ENCODE assay signal across 27 mouse cellular contexts in the genomic region with DNA sequence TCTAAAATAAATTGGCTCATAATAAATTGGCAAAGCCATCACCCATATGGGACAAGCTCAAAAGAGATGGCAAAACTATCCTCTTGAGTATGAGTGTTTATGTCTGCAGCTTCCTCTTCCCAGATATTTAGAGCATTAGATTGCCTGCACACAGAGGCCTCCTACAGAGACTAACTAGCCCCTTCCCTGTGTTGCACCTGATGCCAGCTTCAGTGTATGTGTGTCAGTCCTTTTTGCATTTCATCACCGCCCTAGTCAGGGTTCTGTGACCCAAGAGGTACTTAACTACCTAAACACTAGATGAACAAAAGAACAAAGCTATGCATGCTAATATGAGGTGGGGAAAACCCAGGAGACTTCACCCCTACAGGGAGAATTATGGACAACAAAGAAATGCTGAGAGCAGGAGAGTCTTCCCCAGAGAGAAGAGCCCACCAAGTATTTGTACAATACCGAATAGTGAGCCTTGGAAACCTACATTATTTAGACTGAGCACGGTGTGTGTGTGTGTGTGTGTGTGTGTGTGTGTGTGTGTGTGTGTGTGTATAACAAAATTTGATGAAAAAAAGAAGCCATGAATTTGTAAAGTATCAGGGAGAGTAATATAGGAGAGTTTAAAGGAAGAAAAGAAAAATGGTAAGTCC.
DNase-seq lines count a peak whose midpoint lies in the region; ATAC-seq and TF ChIP-seq lines count a peak whose summit lies in the region.
"Had no signal": no experiment of that assay in that cellular context is flagged by ENCODE, and none has a peak within 500 bp of the region (broad histone marks: within the 10 kb centered on the region; RNA-seq: fewer than 3 reads in every experiment).

No protein-coding gene starts in this region.

- TF ChIP-seq CTCF in hindbrain, postnatal 0 days (IDR thresholded peaks at IDR 0.05; ENCODE audit: low read depth): no peak

- ATAC-seq in hindbrain, embryonic 12.5 days (ENCODE audit: low FRiP score): peak; percentile 58
- ATAC-seq in hindbrain, postnatal 0 days: no peak
- ATAC-seq in midbrain, embryonic 14.5 days (ENCODE audit: low FRiP score, low TSS enrichment): peak; percentile 57; the same call in 1 of the 2 replicates
- ATAC-seq: forebrain, embryonic 16.5 days; inflammation-experienced regulatory T-cells, adult 6 months had no signal

- no peak overlapping the region for H3K4me3 ChIP-seq in hindbrain, embryonic 12.5 days
- no peak overlapping the region for H3K4me3 ChIP-seq in hindbrain, postnatal 0 days (ENCODE audit: low read length)
- no peak overlapping the region for H3K4me3 ChIP-seq in midbrain, embryonic 14.5 days (replicated peaks; ENCODE audit: low read depth, low read length)
- H3K4me3 ChIP-seq in midbrain, embryonic 10.5 days: no peak overlapping the region
- H3K4me3 ChIP-seq: embryonic facial prominence, embryonic 13.5 days; heart, adult 2 months; heart, embryonic 13.5 days had no signal

- no peaks in the 10 kb centered on the region for H3K36me3 ChIP-seq in hindbrain, embryonic 12.5 days
- no peaks in the 10 kb centered on the region for H3K36me3 ChIP-seq in hindbrain, postnatal 0 days (ENCODE audit: insufficient read depth, low read length)
- no peaks in the 10 kb centered on the region for H3K36me3 ChIP-seq in midbrain, embryonic 14.5 days (ENCODE audit: control insufficient read depth, insufficient read depth, low read length)
- no peaks in the 10 kb centered on the region for H3K36me3 ChIP-seq in midbrain, embryonic 10.5 days
- H3K36me3 ChIP-seq: embryonic facial prominence, embryonic 13.5 days; heart, embryonic 13.5 days had no signal

- 71% methylated on average over 3 of the region's 3 CpGs for WGBS in hindbrain, embryonic 12.5 days
- WGBS in hindbrain, postnatal 0 days: 63% methylated on average over 3 of the region's 3 CpGs
- WGBS in midbrain, embryonic 14.5 days: 54% methylated on average over 3 of the region's 3 CpGs
- 80% methylated on average over 3 of the region's 3 CpGs for WGBS in midbrain, embryonic 10.5 days

- H3K9ac ChIP-seq in hindbrain, embryonic 12.5 days: no peak overlapping the region
- no peak overlapping the region for H3K9ac ChIP-seq in hindbrain, postnatal 0 days (replicated peaks; ENCODE audit: low read length)
- H3K9ac ChIP-seq in midbrain, embryonic 14.5 days (replicated peaks; ENCODE audit: low read length): no peak overlapping the region
- H3K9ac ChIP-seq: embryonic facial prominence, embryonic 13.5 days; heart, embryonic 13.5 days; liver, embryonic 14.5 days had no signal

- no peak overlapping the region for H3K4me2 ChIP-seq in hindbrain, embryonic 12.5 days (replicated peaks)
- H3K4me2 ChIP-seq in hindbrain, postnatal 0 days (ENCODE audit: low read depth, low read length): no peak overlapping the region
- no peak overlapping the region for H3K4me2 ChIP-seq in midbrain, embryonic 14.5 days (ENCODE audit: low read length)
- H3K4me2 ChIP-seq: embryonic facial prominence, embryonic 13.5 days; heart, embryonic 13.5 days had no signal

- no peaks in the 10 kb centered on the region for H3K27me3 ChIP-seq in hindbrain, embryonic 12.5 days
- no peaks in the 10 kb centered on the region for H3K27me3 ChIP-seq in hindbrain, postnatal 0 days (ENCODE audit: insufficient read depth, low read length)
- H3K27me3 ChIP-seq in midbrain, embryonic 14.5 days (ENCODE audit: control insufficient read depth, insufficient read depth, low read length): no peaks in the 10 kb centered on the region
- H3K27me3 ChIP-seq in midbrain, embryonic 10.5 days (ENCODE audit: low read depth, poor library complexity, severe bottlenecking): no peaks in the 10 kb centered on the region
- H3K27me3 ChIP-seq: embryonic facial prominence, embryonic 13.5 days; heart, embryonic 13.5 days had no signal

- no peak overlapping the region for H3K27ac ChIP-seq in hindbrain, embryonic 12.5 days
- H3K27ac ChIP-seq in hindbrain, postnatal 0 days: no peak overlapping the region
- no peak overlapping the region for H3K27ac ChIP-seq in midbrain, embryonic 14.5 days (replicated peaks; ENCODE audit: low read depth, low read length)
- H3K27ac ChIP-seq in midbrain, embryonic 10.5 days (replicated peaks): no peak overlapping the region
- H3K27ac ChIP-seq: embryonic facial prominence, embryonic 13.5 days; heart, adult 2 months; heart, embryonic 13.5 days; liver, embryonic 14.5 days; macrophage; stomach, postnatal 0 days had no signal

- no peaks in the 10 kb centered on the region for H3K4me1 ChIP-seq in hindbrain, embryonic 12.5 days
- H3K4me1 ChIP-seq in hindbrain, postnatal 0 days (ENCODE audit: insufficient read depth, low read length): no peaks in the 10 kb centered on the region
- no peaks in the 10 kb centered on the region for H3K4me1 ChIP-seq in midbrain, embryonic 14.5 days (ENCODE audit: control insufficient read depth, insufficient read depth, low read length)
- no peaks in the 10 kb centered on the region for H3K4me1 ChIP-seq in midbrain, embryonic 10.5 days
- H3K4me1 ChIP-seq: embryonic facial prominence, embryonic 13.5 days; heart, embryonic 13.5 days had no signal

- H3K9me3 ChIP-seq in hindbrain, embryonic 12.5 days (replicated peaks): no peaks in the 10 kb centered on the region
- H3K9me3 ChIP-seq in hindbrain, postnatal 0 days (ENCODE audit: low read length): no peaks in the 10 kb centered on the region
- no peaks in the 10 kb centered on the region for H3K9me3 ChIP-seq in midbrain, embryonic 14.5 days (ENCODE audit: control insufficient read depth, low read length)
- no peaks in the 10 kb centered on the region for H3K9me3 ChIP-seq in midbrain, embryonic 10.5 days (replicated peaks)
- H3K9me3 ChIP-seq: embryonic facial prominence, embryonic 13.5 days; heart, embryonic 13.5 days had no signal

- no peak for DNase-seq in hindbrain, postnatal 0 days (ENCODE audit: low spot score)
- DNase-seq in midbrain, embryonic 14.5 days: no peak
- no peak for DNase-seq in midbrain, embryonic 10.5 days (ENCODE audit: low spot score)
- DNase-seq in ES-CJ7 (ENCODE audit: low read depth, low spot score): peak; percentile 3
- peak; percentile 5 for DNase-seq in R1 (ENCODE audit: low read depth, low spot score)
- DNase-seq in adrenal gland, postnatal 4 days (ENCODE audit: low spot score in 2 of 2): no peak
- DNase-seq: adrenal gland, postnatal 10 days; B cell, adult 2 months; cerebellum, adult 11-12 months; cerebellum, postnatal 10 days; heart, adult 2 months; heart, postnatal 10 days; kidney, adult 11 months; kidney, postnatal 14 days; liver; lung, adult 2 months; lung, postnatal 10 days; right cerebral cortex, postnatal 4 days; thymus, postnatal 4 days had no signal

Comparison
In these comparisons a context has a peak if more than half of its experiments do, and no peak if none do; other contexts are left out.
1. DNase-seq: peak in ES-CJ7 (single experiment) and R1 (single experiment); none in hindbrain, postnatal 0 days (single experiment), midbrain, embryonic 14.5 days (single experiment), midbrain, embryonic 10.5 days (single experiment) and adrenal gland, postnatal 4 days (0 of 2).